Mouse (Mus musculus) liver, postnatal 0 days (tissue): ENCODE measurements at regions not wholly inside any gene's neighbourhood (a gene's known extent, or its start where the extent isn't known, plus 50 kb on each side); places are given as distances from the start of the nearest gene placed in this dataset.

ENCODE experiments used
- ATAC-seq: fragments of 200-750 bp; cut with Nextera tagmentation; 2 replicates; pipeline ENCODE4 v1.8.0; 2017; ENCODE audit warnings: mild to moderate bottlenecking, moderate library complexity
- DNase-seq: peaks from one replicate; pipeline ENCODE4 v3.0.0-alpha.2; 2016
- H3K27ac ChIP-seq: fragments of 300-500 bp; sonication (generic); 2 replicates; pipeline ENCODE4 v1.5.1; 2014; ENCODE audit warnings: antibody characterized with exemption, moderate library complexity, mild to moderate bottlenecking, low read depth
- H3K27me3 ChIP-seq: fragments of 300-500 bp; sonication (generic); 2 replicates; pipeline ENCODE4 v1.6.1; 2014; ENCODE audit warnings: low read length, control low read depth, mixed read lengths; ENCODE audit not compliant: insufficient read depth
- H3K36me3 ChIP-seq: fragments of 300-500 bp; sonication (generic); replicated peaks from 2 replicates; pipeline ENCODE4 v1.6.1; 2014; ENCODE audit warnings: mild to moderate bottlenecking, control low read depth, low read length, moderate library complexity, mixed read lengths; ENCODE audit not compliant: insufficient read depth
- H3K4me1 ChIP-seq: fragments of 300-500 bp; sonication (generic); 2 replicates; pipeline ENCODE4 v1.6.1; 2014; ENCODE audit warnings: antibody characterized with exemption, mild to moderate bottlenecking, control low read depth; ENCODE audit not compliant: insufficient read depth
- H3K4me2 ChIP-seq: fragments of 300-500 bp; sonication (generic); 2 replicates; pipeline ENCODE4 v1.6.1; 2014; ENCODE audit warnings: low read depth, mild to moderate bottlenecking, low read length, moderate library complexity, mixed read lengths
- H3K4me3 ChIP-seq: fragments of 300-500 bp; sonication (generic); 2 replicates; pipeline ENCODE4 v1.5.1; 2014; ENCODE audit warnings: low read depth, low read length
- H3K9ac ChIP-seq: fragments of 300-500 bp; sonication (generic); replicated peaks from 2 replicates; pipeline ENCODE4 v1.6.1; 2014; ENCODE audit warnings: mild to moderate bottlenecking, moderate library complexity
- H3K9me3 ChIP-seq: fragments of 300-500 bp; sonication (generic); 2 replicates; pipeline ENCODE4 v1.6.1; 2016; ENCODE audit warnings: mild to moderate bottlenecking, control low read depth, low read length, mixed read lengths
- CTCF ChIP-seq: sonication (generic); IDR thresholded peaks from 2 replicates; pipeline ENCODE4 v1.5.1; 2016; ENCODE audit warnings: antibody characterized with exemption, low read depth
- EP300 ChIP-seq: IDR thresholded peaks from 2 replicates; pipeline ENCODE4 v1.6.1; 2016; ENCODE audit warnings: antibody characterized with exemption, low read depth, mild to moderate bottlenecking
- WGBS: fragments of 180-500 bp; shearing (Covaris S2); extraction: QIAGEN DNeasy Blood & Tissue Kit; methylation state at CpG from one replicate; pipeline ENCODE4 v1.1.7; 2014; ENCODE audit not compliant: insufficient replicate concordance; 5-methylcytosine and 5-hydroxymethylcytosine counted together

DNA sequence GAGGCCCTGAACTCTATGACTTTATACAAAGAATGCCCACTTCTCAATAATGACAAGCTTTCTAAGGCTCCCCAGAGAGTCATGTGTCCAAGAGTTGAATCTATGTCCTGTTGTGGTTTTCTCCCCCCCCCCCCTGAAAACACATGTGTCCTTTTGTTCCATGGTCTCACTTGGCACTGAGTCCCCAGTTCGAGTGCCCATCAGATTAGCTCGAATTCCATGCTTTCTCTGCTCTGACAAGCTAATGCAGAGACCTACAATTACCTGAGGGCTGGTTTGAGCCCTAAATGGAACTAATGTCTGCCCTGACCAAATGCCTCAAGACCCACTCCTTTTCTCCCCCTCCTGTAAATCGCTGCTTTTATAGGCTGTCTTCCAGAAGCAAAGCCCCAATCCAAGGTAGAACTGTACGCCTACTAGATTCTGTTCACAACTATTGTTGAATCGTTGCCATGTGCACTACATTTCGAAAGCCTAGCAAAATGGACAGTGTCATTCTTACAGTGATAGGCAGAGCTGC lies 392.0 kb downstream of the Wdr11 start:
- Histone ChIP-seq H3K9ac (no peak overlapping the region), H3K4me3 (no peak overlapping the region), H3K4me1 (no peaks in the 10 kb centered on the region), H3K36me3 (no peaks in the 10 kb centered on the region), H3K27ac (no peak overlapping the region), H3K4me2 (no peak overlapping the region), H3K27me3 (no peaks in the 10 kb centered on the region), H3K9me3 (no peaks in the 10 kb centered on the region)
- 72% methylated on average over 6 of the region's 6 CpGs for WGBS
- no peak for ATAC-seq
- DNase-seq = no peak
- TF ChIP-seq EP300 (no peak), CTCF (no peak)

DNA sequence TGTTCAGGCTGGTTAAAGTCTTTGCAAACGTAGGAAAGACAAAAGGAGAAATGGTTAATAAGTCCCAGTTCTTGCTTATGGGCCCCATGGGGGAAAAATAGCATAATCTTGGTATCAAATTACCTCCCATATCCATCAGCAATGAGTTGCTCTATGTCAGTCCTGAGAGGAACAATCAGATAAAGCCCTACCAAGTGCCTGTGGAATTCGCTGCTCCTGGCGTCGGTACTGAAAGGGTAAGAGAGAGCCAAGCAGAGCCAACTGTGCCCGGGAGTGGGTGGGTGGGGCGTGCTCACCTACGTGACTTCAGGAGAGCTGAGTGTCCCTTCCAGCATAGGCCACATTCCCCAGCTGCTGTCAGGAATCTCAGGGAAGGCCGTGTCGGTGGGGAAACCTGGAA lies 392.7 kb downstream of the Wdr11 start:
- Histone ChIP-seq H3K27me3 (no peaks in the 10 kb centered on the region), H3K27ac (no peak overlapping the region), H3K4me3 (no peak overlapping the region), H3K4me1 (no peaks in the 10 kb centered on the region), H3K4me2 (no peak overlapping the region), H3K9ac (no peak overlapping the region), H3K36me3 (no peaks in the 10 kb centered on the region), H3K9me3 (no peaks in the 10 kb centered on the region)
- ATAC-seq = no peak
- DNase-seq = no peak
- TF ChIP-seq CTCF (no peak), EP300 (no peak)
- WGBS = 74% methylated on average over 9 of the region's 9 CpGs

DNA sequence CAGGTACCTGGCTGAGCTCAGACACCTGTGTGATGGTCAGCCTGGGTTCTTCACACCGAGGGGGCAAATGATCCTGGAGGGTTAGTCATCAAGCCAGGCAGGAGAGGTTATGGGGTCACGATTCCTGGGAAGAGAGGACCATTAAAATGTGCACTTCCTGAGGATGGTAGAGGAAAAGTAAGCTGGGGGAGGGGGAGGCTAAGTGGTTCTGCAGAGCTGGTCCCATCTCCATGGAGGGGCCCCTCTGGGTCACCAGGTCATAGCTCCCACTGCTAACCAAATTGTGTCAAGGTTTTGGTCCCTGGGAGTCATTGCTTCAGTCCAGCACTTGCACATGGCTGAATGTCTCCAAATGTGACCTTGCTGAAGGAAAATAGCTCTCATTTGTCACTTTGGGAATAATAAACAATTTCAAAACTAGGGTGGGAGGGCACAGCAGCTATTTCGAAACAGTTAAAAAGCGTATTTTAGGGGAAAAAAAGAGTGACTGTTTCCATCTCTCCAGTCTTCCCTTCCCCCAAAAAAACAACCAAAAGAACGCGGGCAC lies 395.5 kb downstream of the Wdr11 start:
- Histone ChIP-seq H3K4me1 (no peaks in the 10 kb centered on the region), H3K36me3 (no peaks in the 10 kb centered on the region), H3K4me3 (no peak overlapping the region), H3K27me3 (no peaks in the 10 kb centered on the region), H3K4me2 (no peak overlapping the region), H3K9me3 (no peaks in the 10 kb centered on the region), H3K27ac (no peak overlapping the region), H3K9ac (no peak overlapping the region)
- no peak for TF ChIP-seq EP300
- no peak for TF ChIP-seq CTCF
- ATAC-seq = no peak
- WGBS = 45% methylated on average over 6 of the region's 6 CpGs
- DNase-seq = no peak

DNA sequence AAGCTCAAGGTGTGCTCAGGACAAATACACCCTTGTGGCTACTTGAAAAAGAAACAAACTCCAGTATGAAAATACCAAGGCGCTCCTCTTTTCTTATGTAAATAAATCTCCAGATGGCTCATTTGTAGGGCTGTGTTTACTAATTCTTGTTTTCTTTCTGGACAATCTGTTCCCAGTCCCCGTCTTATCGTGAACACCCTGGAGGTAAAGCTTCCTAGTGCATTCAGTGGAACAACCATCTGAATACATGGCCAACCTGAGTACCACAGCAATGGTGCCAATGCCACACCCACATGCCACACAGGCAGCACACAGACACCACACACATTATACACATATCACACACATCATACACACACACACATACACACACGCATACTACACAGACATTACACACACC lies 396.1 kb downstream of the Wdr11 start:
- no peak for ATAC-seq

DNA sequence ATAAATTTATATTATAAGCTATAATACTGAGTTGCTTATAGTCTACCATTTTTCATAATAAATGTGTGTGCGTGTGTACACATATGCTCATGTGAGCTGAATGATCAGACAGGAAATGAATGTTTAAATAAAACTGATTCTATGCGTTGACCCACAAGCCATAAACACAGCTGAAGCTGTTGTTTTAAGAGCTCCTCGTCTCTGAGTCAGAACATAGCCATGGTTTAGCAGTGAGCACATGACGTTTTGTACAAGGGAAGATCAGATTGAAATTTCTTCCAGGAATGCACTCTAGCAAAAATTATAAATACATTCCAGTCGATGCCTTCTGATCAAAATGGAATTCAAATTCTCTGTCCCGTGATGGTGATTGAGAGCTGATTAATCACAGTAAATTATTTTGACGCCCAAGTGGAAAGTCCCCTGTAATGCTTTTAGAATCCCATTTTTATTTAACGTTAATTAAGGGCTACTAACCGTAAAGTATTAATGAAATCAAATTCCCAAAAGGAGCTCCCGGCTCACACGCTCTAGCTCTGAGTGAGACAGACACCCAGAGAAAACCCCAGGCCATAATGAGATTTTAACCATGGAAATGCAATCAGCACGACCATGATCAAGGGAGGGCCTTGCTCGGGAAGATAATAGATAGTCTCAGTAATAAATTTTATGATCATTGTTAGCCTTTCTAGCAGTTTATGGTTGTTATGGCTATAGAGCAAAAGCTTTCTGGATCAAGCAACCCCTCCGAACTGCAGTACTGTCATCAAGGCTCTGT lies 402.0 kb downstream of the Wdr11 start:
- Histone ChIP-seq H3K4me2 (no peak overlapping the region), H3K9me3 (no peaks in the 10 kb centered on the region), H3K9ac (no peak overlapping the region), H3K27ac (no peak overlapping the region), H3K27me3 (no peaks in the 10 kb centered on the region), H3K4me3 (no peak overlapping the region), H3K36me3 (no peaks in the 10 kb centered on the region), H3K4me1 (no peaks in the 10 kb centered on the region)
- no peak for DNase-seq
- no peak for TF ChIP-seq CTCF
- TF ChIP-seq EP300 = no peak
- WGBS = 77% methylated on average over 14 of the region's 14 CpGs
- no peak for ATAC-seq

More for the DNA sequence above, 396.1 kb downstream of the Wdr11 start:
- WGBS = 61% methylated on average over 4 of the region's 4 CpGs
- Histone ChIP-seq H3K9me3 (no peaks in the 10 kb centered on the region), H3K36me3 (no peaks in the 10 kb centered on the region), H3K4me3 (no peak overlapping the region), H3K27ac (no peak overlapping the region), H3K4me2 (no peak overlapping the region), H3K4me1 (no peaks in the 10 kb centered on the region), H3K9ac (no peak overlapping the region), H3K27me3 (no peaks in the 10 kb centered on the region)
- DNase-seq = no peak
- TF ChIP-seq CTCF (no peak), EP300 (no peak)

DNA sequence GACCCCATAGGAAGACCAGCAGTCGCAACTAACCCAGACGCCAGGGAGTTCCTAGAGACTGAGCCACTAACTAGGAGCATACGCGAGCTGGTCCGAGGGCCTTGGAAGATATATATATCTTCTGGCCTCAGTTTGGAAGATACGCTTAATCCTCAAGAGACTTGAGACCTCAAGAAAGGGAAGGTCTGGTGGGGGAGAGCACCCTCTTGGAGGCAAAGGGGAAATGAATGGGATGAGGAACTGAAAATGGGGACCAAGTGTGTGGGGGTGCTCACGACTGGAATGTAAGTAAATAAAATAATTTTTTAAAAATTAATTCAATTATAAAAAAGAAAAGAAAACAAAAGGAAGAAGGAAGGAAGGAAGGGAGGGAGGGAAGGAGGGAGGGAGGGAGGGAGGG lies 403.9 kb downstream of the Wdr11 start:
- H3K27me3 ChIP-seq = no peaks in the 10 kb centered on the region
- no peaks in the 10 kb centered on the region for H3K36me3 ChIP-seq
- no peak overlapping the region for H3K27ac ChIP-seq
- no peak for ATAC-seq
- TF ChIP-seq CTCF = no peak
- TF ChIP-seq EP300 = no peak
- no peaks in the 10 kb centered on the region for H3K9me3 ChIP-seq
- no peak overlapping the region for H3K9ac ChIP-seq
- no peaks in the 10 kb centered on the region for H3K4me1 ChIP-seq
- no peak overlapping the region for H3K4me3 ChIP-seq
- no peak for DNase-seq
- no peak overlapping the region for H3K4me2 ChIP-seq
- 71% methylated on average over 7 of the region's 7 CpGs for whole genome bisulfite sequencing
